Mouse (Mus musculus) cerebellum, adult 2 months (tissue): ENCODE measurements around the gene Comt.

Experiments
- CTCF ChIP-seq: fragments of 200-500 bp; IDR thresholded peaks from 2 replicates; pipeline ENCODE4 v1.5.1; 2011; ENCODE audit warnings: low read depth, mild to moderate bottlenecking, control low read depth, low read length, moderate library complexity, borderline replicate concordance; ENCODE audit not compliant: insufficient read depth
- POLR2A ChIP-seq: fragments of 200-500 bp; IDR thresholded peaks from 2 replicates; pipeline ENCODE4 v1.6.1; 2011; ENCODE audit warnings: low read length, control low read depth, borderline replicate concordance; ENCODE audit not compliant: insufficient read depth

DNA sequence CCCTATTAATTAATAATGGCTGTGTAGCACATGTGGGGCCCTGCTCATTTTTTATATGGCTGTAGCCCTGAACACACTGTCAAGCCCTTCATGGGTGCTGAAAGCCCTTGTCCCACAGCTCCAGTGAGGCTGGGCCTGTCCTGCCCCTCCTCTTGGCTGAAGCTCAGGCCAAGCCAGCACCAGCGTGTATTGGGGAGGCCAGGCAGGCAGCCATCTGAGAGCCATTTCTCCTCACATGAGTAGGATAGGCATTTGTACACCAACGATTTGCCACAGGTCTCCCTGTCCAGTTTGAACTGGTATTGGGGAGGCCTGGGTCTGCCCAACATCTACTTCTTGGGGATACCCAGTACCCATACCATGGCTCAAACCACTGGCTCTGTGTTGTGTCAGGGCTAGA, 47.4 kb upstream of the Comt start:
- no peak for TF ChIP-seq POLR2A
- TF ChIP-seq CTCF: no peak
